Mouse (Mus musculus) granulocyte monocyte progenitor cell, adult 5-6 weeks (primary cell): ENCODE results near the gene Ifitm5. TPM values are rescaled to one million over a fixed set of nuclear protein-coding genes. Genes with fewer than 3 reads are reported as not detected.
"Not testable (repeated sequence)": the region's sequence is repeated elsewhere in the genome, so short reads cannot be mapped to it uniquely, and the experiment has no call there.

Experiments
- ATAC-seq: replicated peaks from 2 replicates; pipeline ENCODE4 v1.8.0; 2016; ENCODE audit warnings: mild to moderate bottlenecking, moderate TSS enrichment, inconsistent platforms; ENCODE audit not compliant: poor library complexity, severe bottlenecking
- total RNA-seq, 2 experiments: library from RNA; stranded (forward) in 1 of 2; stranded (reverse) in 1 of 2; fragments of 200-712, 200-1000 nt in 1 of 2; fragments of >200 nt in 1 of 2; fragmentation: Nextera tagmentation in 1 of 2; gene quantifications; 2 replicates each; pipeline ENCODE4 v1.2.3; 2014 to 2017

Ifitm5 gene
- total RNA-seq (2014; fragmentation: Nextera tagmentation) (1.7 TPM in 1 of 2 replicates, not detected in the other), total RNA-seq (2017) (not detected in 2 replicates)

- ATAC-seq = no peak
Measured at GRCm38 (mm10) chr7:140949824-140950530, at the start of gene Ifitm5. Ifitm5 (minus strand) TSS chr7:140950291.

GRCm38 (mm10) chr7:140998853-140999700 lies 49.0 kb upstream of the Ifitm5 start:
- peak; percentile 86 for ATAC-seq

GRCm38 (mm10) chr7:140997817-140998216 lies 47.7 kb upstream of the Ifitm5 start:
- peak; percentile 84 for ATAC-seq

- peak; percentile 63 for ATAC-seq
Measured at GRCm38 (mm10) chr7:140991117-140991689, 41.1 kb upstream of the Ifitm5 start.

- peak; percentile 93 for ATAC-seq
Measured at GRCm38 (mm10) chr7:140990622-140991021, 40.5 kb upstream of the Ifitm5 start.

GRCm38 (mm10) chr7:140990185-140990584 lies 40.1 kb upstream of the Ifitm5 start:
- peak; percentile 10; the same call in 1 of the 2 replicates for ATAC-seq

GRCm38 (mm10) chr7:140989022-140989421 lies 38.9 kb upstream of the Ifitm5 start:
- ATAC-seq = no peak

- ATAC-seq = peak; percentile 17
Measured at GRCm38 (mm10) chr7:140987182-140988138, 37.4 kb upstream of the Ifitm5 start.

GRCm38 (mm10) chr7:140982971-140983370 lies 32.9 kb upstream of the Ifitm5 start:
- ATAC-seq = no peak

- ATAC-seq = peak; percentile 99
Measured at GRCm38 (mm10) chr7:140981704-140982103, 31.6 kb upstream of the Ifitm5 start.

- ATAC-seq = peak; percentile 61
Measured at GRCm38 (mm10) chr7:140976720-140977119, 26.6 kb upstream of the Ifitm5 start.

GRCm38 (mm10) chr7:140975465-140975864 lies 25.4 kb upstream of the Ifitm5 start:
- ATAC-seq = no peak

GRCm38 (mm10) chr7:140974940-140975339 lies 24.8 kb upstream of the Ifitm5 start:
- no peak for ATAC-seq

- ATAC-seq = no peak
Measured at GRCm38 (mm10) chr7:140973396-140974165, 23.5 kb upstream of the Ifitm5 start.

- peak; percentile 18 for ATAC-seq
Measured at GRCm38 (mm10) chr7:140971479-140972171, 21.5 kb upstream of the Ifitm5 start.

GRCm38 (mm10) chr7:140970931-140971330 lies 20.8 kb upstream of the Ifitm5 start:
- ATAC-seq = peak; percentile 45; the same call in 1 of the 2 replicates

GRCm38 (mm10) chr7:140968710-140969109 lies 18.6 kb upstream of the Ifitm5 start:
- ATAC-seq = not testable (repeated sequence)

GRCm38 (mm10) chr7:140967862-140968591 lies 17.9 kb upstream of the Ifitm5 start:
- peak; percentile 77 for ATAC-seq
